Mouse (Mus musculus) embryonic facial prominence, embryonic 15.5 days (tissue): ENCODE data around the gene Rnf144a. TPM values are rescaled to one million over a fixed set of nuclear protein-coding genes. Genes with fewer than 3 reads are reported as not detected.
A peak's percentile ranks its signal among the peaks of the same experiment; 100 is the strongest.

Source experiments
- ATAC-seq: fragments of 200-750 bp; cut with Nextera tagmentation; 2 replicates; pipeline ENCODE4 v1.8.0; 2017; ENCODE audit warnings: low read depth, moderate TSS enrichment; ENCODE audit not compliant: insufficient number of reproducible peaks, low FRiP score, low TSS enrichment
- H3K27ac ChIP-seq: fragments of 300-500 bp; sonication (generic); replicated peaks from 2 replicates; pipeline ENCODE4 v1.5.1; 2015; ENCODE audit warnings: mild to moderate bottlenecking, inconsistent platforms
- H3K27me3 ChIP-seq: fragments of 300-500 bp; sonication (generic); 2 replicates; pipeline ENCODE4 v1.6.1; 2015; ENCODE audit warnings: inconsistent platforms
- H3K36me3 ChIP-seq: fragments of 300-500 bp; sonication (generic); 2 replicates; pipeline ENCODE4 v1.6.1; 2015; ENCODE audit warnings: mild to moderate bottlenecking, inconsistent platforms
- H3K4me1 ChIP-seq: fragments of 300-500 bp; sonication (generic); 2 replicates; pipeline ENCODE4 v1.6.1; 2015; ENCODE audit warnings: inconsistent platforms
- H3K4me2 ChIP-seq: fragments of 300-500 bp; sonication (generic); replicated peaks from 2 replicates; pipeline ENCODE4 v1.6.1; 2015; ENCODE audit warnings: mild to moderate bottlenecking, inconsistent platforms
- H3K4me3 ChIP-seq: fragments of 300-500 bp; sonication (generic); replicated peaks from 2 replicates; pipeline ENCODE4 v1.5.1; 2015; ENCODE audit warnings: mild to moderate bottlenecking, inconsistent platforms
- H3K9ac ChIP-seq: fragments of 300-500 bp; sonication (generic); 2 replicates; pipeline ENCODE4 v1.6.1; 2015; ENCODE audit warnings: inconsistent platforms
- H3K9me3 ChIP-seq: fragments of 300-500 bp; sonication (generic); replicated peaks from 2 replicates; pipeline ENCODE4 v1.6.1; 2016; ENCODE audit warnings: inconsistent platforms
- WGBS: fragments of 180-500 bp; shearing (Covaris S2); methylation state at CpG from one replicate; pipeline ENCODE4 v1.1.7; 2015; 5-methylcytosine and 5-hydroxymethylcytosine counted together
- microRNA-seq: library from miRNA; unstranded; fragments of <30 nt; microRNA quantifications from one replicate; pipeline ENCODE4, GENCODE M21; 2016; ENCODE audit warnings: borderline number of aligned reads
- polyA plus RNA-seq: library from polyadenylated mRNA; unstranded; fragments of >200 nt; fragmentation: Nextera tagmentation; extraction: Ambion mirVana; gene quantifications from 2 replicates; pipeline ENCODE4 v1.2.1, GENCODE M21; 2015

The Rnf144a gene
- polyA plus RNA-seq, 1 experiment from 2014 or later: 38.7 TPM

DNA sequence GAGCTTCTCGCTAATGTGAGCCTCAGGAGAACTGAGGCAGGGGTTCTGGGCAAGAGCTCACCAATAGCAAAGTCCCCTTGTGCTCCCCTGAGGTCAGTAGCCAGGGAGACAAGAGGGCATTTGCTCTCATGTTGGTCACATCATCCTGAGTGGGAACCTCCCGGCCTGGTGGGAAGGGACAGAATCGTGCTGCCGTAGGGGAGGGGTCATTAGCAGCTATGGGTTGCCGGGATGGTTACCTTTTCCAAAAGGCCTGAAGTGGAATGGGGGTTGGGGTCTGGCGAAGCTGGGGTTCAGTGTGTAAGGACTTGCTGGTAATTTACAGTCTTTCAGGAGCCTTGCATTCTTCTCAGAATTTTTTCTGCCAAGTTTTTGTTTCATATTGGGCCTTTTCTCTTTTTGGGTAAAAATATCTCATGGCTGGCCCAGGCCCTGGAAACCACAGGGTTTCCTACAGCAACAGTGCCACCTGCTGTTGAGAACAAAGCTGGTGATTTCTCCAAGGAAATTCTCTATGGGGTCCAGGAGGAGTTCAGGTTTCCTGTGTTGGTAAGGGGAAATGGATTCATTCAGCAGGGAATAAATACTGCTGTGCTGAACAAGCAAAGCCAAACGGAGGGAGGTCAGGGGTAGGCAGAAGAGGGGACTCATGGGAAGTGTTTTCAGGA is 137.9 kb downstream of the Rnf144a start:
- H3K27ac ChIP-seq: 0 out of 2 replicates have a peak overlapping the region, but pooled peaks have one; percentile 8
- H3K9ac ChIP-seq: no peak overlapping the region
- H3K36me3 ChIP-seq: no peaks in the 10 kb centered on the region
- H3K4me1 ChIP-seq: peaks cover 5% of the 10 kb centered on the region; the same call in 1 of the 2 replicates
- ATAC-seq: no peak
- H3K27me3 ChIP-seq: no peaks in the 10 kb centered on the region
- no peak overlapping the region for H3K4me3 ChIP-seq
- H3K4me2 ChIP-seq: 0 out of 2 replicates have a peak overlapping the region, but pooled peaks have one; percentile 11
- H3K9me3 ChIP-seq: no peaks in the 10 kb centered on the region
- WGBS: 35% methylated on average over 7 of the region's 7 CpGs

DNA sequence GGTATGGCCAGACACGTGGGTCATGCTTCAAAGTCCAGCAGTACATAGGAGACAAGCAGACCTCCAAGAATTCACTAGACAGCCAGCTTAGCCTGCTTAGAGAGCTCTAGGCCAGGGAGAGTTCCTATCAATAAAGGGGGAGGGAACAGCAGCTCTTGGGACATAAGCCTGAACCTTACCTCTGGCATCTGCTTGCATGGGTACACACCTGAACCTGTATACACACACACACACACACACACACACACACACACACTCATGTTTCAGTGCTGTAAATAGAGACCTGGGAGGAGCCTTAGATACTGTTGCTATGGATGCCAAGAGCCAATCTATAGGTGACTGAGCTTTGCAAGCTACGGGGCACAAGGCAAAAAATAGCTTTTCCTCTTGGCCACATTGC is 138.5 kb downstream of the Rnf144a start:
- no peaks in the 10 kb centered on the region for H3K36me3 ChIP-seq
- H3K4me2 ChIP-seq: no peak overlapping the region
- no peak overlapping the region for H3K9ac ChIP-seq
- no peak overlapping the region for H3K4me3 ChIP-seq
- 0 out of 2 replicates have a peak overlapping the region, but pooled peaks have one; percentile 8 for H3K27ac ChIP-seq
- no peak for ATAC-seq
- 69% methylated on average over 2 of the region's 2 CpGs for WGBS
- H3K27me3 ChIP-seq: no peaks in the 10 kb centered on the region
- H3K4me1 ChIP-seq: peaks cover 5% of the 10 kb centered on the region; the same call in 1 of the 2 replicates
- H3K9me3 ChIP-seq: no peaks in the 10 kb centered on the region

Small RNA genes lying within 50 kb of the gene (microRNA-seq; reads per million reads assigned to microRNA genes)
- 19.1 reads per million, percentile 36 among the genes with 10 or more reads in this experiment for gene Mir6538

Other genes starting within 250 kb of the Rnf144a start
- 1.5 and 1.6 TPM in 2 replicates for gene Rsad2, start 41.2 kb upstream of the Rnf144a start, polyA plus RNA-seq
- gene Cmpk2, start 54.0 kb upstream of the Rnf144a start, polyA plus RNA-seq: 7.5 and 8.8 TPM in 2 replicates